Mouse (Mus musculus) left cerebral cortex, postnatal 36 days (tissue): ENCODE results near the gene Glrb. TPM values are rescaled to one million over a fixed set of nuclear protein-coding genes. Genes with fewer than 3 reads are reported as not detected.

ENCODE experiments used
- DNase-seq, 2 experiments: peaks; one replicate each; pipeline ENCODE4 v3.0.0; 2021 to 2022; ENCODE audit warnings: low spot score in 2 of 2, mixed read lengths in 1 of 2
- intact Hi-C: fragments of 180-260 bp; cut with DNase I; formaldehyde crosslinking; loops from one replicate; pipeline ENCODE4 v1.15.1; 2025
- total RNA-seq, 2 experiments: library from RNA; stranded (reverse); gene quantifications; 2 replicates each; pipeline ENCODE4 v1.2.3; 2021

Glrb gene
- total RNA-seq, 2 experiments from 2014 or later: 198 to 209 TPM

GRCm38 (mm10) chr3:80845634-80846033, 67.8 kb downstream of the Glrb start:
- intact Hi-C loops: no loop called here
- no peak for DNase-seq

GRCm38 (mm10) chr3:80839845-80840244, 73.6 kb downstream of the Glrb start:
- intact Hi-C loops: no loop called here
- DNase-seq: no peak

GRCm38 (mm10) chr3:80837583-80837982, 75.9 kb downstream of the Glrb start:
- intact Hi-C loops: no loop called here
- no peak for DNase-seq

- DNase-seq: no peak
- intact Hi-C loops: no loop called here
Measured at GRCm38 (mm10) chr3:80823975-80824374, 89.5 kb downstream of the Glrb start.

- intact Hi-C loops: no loop called here
- no peak for DNase-seq
Measured at GRCm38 (mm10) chr3:80818619-80819018, 94.8 kb downstream of the Glrb start.

GRCm38 (mm10) chr3:80813734-80814133, 99.7 kb downstream of the Glrb start:
- no peak for DNase-seq
- intact Hi-C loops: no loop called here

GRCm38 (mm10) chr3:80812237-80812636, 101.2 kb downstream of the Glrb start:
- no peak for DNase-seq
- intact Hi-C loops: no loop called here

- intact Hi-C loops: loop anchor here (10.0 kb wide), 4 partner anchors 229 to 979 kb away; partner anchors contain the start of genes Fam198b, Pdgfc and Tmem144
Measured at GRCm38 (mm10) chr3:80805327-80805726, 108.1 kb downstream of the Glrb start.

GRCm38 (mm10) chr3:80803811-80804210, 109.6 kb downstream of the Glrb start:
- intact Hi-C loops: loop anchor here (5.0 to 10.0 kb wide), 7 partner anchors 82 to 981 kb away; partner anchors contain the start of genes Fam198b, Glrb, Pdgfc and Tmem144

More at GRCm38 (mm10) chr3:80805327-80805726, 108.1 kb downstream of the Glrb start:
- DNase-seq: no peak

GRCm38 (mm10) chr3:80803211-80803610, 110.2 kb downstream of the Glrb start:
- intact Hi-C loops: loop anchor here (5.0 to 10.0 kb wide), 7 partner anchors 81 to 982 kb away; partner anchors contain the start of genes Fam198b, Glrb, Pdgfc and Tmem144
- no peak for DNase-seq

More at GRCm38 (mm10) chr3:80803811-80804210, 109.6 kb downstream of the Glrb start:
- no peak for DNase-seq

GRCm38 (mm10) chr3:80802596-80803081, 110.8 kb downstream of the Glrb start, which contains the start of gene Gria2:
Gria2 (minus strand) TSS chr3:80802835.
- intact Hi-C loops: loop anchor here (5.0 to 10.0 kb wide), 7 partner anchors 80 to 982 kb away; partner anchors contain the start of genes Fam198b, Glrb, Pdgfc and Tmem144
- DNase-seq: peak; percentile 90 to 92

- DNase-seq: no peak
- intact Hi-C loops: loop anchor here (2.0 to 10.0 kb wide), 8 partner anchors 80 to 983 kb away; partner anchors contain the start of genes Fam198b, Glrb, Pdgfc and Tmem144
Measured at GRCm38 (mm10) chr3:80801827-80802310, 111.6 kb downstream of the Glrb start.

GRCm38 (mm10) chr3:80800995-80801826, 112.2 kb downstream of the Glrb start:
- intact Hi-C loops: loop anchor here (2.0 to 10.0 kb wide), 8 partner anchors 79 to 984 kb away; partner anchors contain the start of genes Fam198b, Glrb, Pdgfc and Tmem144
- peak; percentile 75 to 76 for DNase-seq

GRCm38 (mm10) chr3:80800299-80800994, 113.0 kb downstream of the Glrb start:
- intact Hi-C loops: loop anchor here (2.0 to 10.0 kb wide), 8 partner anchors 78 to 984 kb away; partner anchors contain the start of genes Fam198b, Glrb, Pdgfc and Tmem144
- peak; percentile 63 to 69 for DNase-seq

GRCm38 (mm10) chr3:80797935-80798334, 115.5 kb downstream of the Glrb start:
- intact Hi-C loops: no loop called here
- DNase-seq: no peak

GRCm38 (mm10) chr3:80796764-80797163, 116.7 kb downstream of the Glrb start:
- no peak for DNase-seq
- intact Hi-C loops: no loop called here

GRCm38 (mm10) chr3:80795284-80795683, 118.2 kb downstream of the Glrb start:
- intact Hi-C loops: no loop called here

More at GRCm38 (mm10) chr3:80795284-80795683, 118.2 kb downstream of the Glrb start:
- DNase-seq: no peak
